Mouse (Mus musculus): Measurements from ENCODE around the gene Scnn1g. TPM values are rescaled to one million over a fixed set of nuclear protein-coding genes. Genes with fewer than 3 reads are reported as not detected.

Gene Scnn1g
- total and polyA plus RNA-seq, 3 experiments, result not detected

- TF ChIP-seq HCFC1 (IDR thresholded peaks at IDR 0.05; ENCODE audit: low read depth, low read length) (peak; percentile 99), BHLHE40 (IDR thresholded peaks at IDR 0.05; ENCODE audit: borderline replicate concordance, low read depth, low read length) (peak; percentile 92), POLR2AphosphoS2 (IDR thresholded peaks at IDR 0.05; ENCODE audit: low read length) (no peak; the same call in 1 of the 2 replicates), MAFK (IDR thresholded peaks at IDR 0.05; ENCODE audit: borderline replicate concordance, low read depth, low read length) (no peak), MYC (IDR thresholded peaks at IDR 0.05; ENCODE audit: low read depth, low read length) (peak; percentile 90), TAL1 (IDR thresholded peaks at IDR 0.05; ENCODE audit: low read length) (no peak), NELFE (IDR thresholded peaks at IDR 0.05; ENCODE audit: low read depth, low read length) (peak; percentile 81), E2F4 (IDR thresholded peaks at IDR 0.05; ENCODE audit: borderline replicate concordance, low read depth, low read length) (no peak), MAX (IDR thresholded peaks at IDR 0.05; ENCODE audit: low read length) (peak; percentile 92), CTCF (IDR thresholded peaks at IDR 0.05 in 2 of 3, conservative IDR thresholded peaks at IDR 0.05 in 1 of 3; ENCODE audit: control insufficient read depth in 1 of 3, insufficient read depth in 1 of 3, low read depth in 2 of 3, low read length in 3 of 3, poor library complexity in 1 of 3, severe bottlenecking in 1 of 3) (no peak), USF2 (IDR thresholded peaks at IDR 0.05; ENCODE audit: borderline replicate concordance in 1 of 2, insufficient read depth in 1 of 2, low read depth in 1 of 2, low read length in 2 of 2) (peak; percentile 80 to 93), GABPA (IDR thresholded peaks at IDR 0.05; ENCODE audit: low read depth, low read length) (no peak), ZMIZ1 (IDR thresholded peaks at IDR 0.05; ENCODE audit: low read depth, low read length) (no peak)
Observed at GRCm38 (mm10) chr7:121707073-121707667, 27.1 kb upstream of the Scnn1g start, which contains the start of gene Usp31 (continued).

- H3K9me3 ChIP-seq (replicated peaks; ENCODE audit: insufficient read depth, low read length), result no peaks in the 10 kb centered on the region
- no peak overlapping the region for H3K4me3 ChIP-seq (ENCODE audit: control insufficient read depth in 1 of 2, insufficient read depth in 1 of 2, low read depth in 2 of 2, low read length in 2 of 2)
- H3K4me1 ChIP-seq (ENCODE audit: control insufficient read depth in 1 of 2, insufficient read depth in 2 of 2, low read length in 2 of 2), result peaks cover 0 to 3% of the 10 kb centered on the region in 2 experiments; a peak in 1 of 4 replicates
- TF ChIP-seq ETS1 (IDR thresholded peaks at IDR 0.05; ENCODE audit: low read depth, low read length), result no peak
- no peak for TF ChIP-seq MEF2A (IDR thresholded peaks at IDR 0.05; ENCODE audit: extremely low read depth, insufficient replicate concordance, low read depth, low read length, poor library complexity, severe bottlenecking)
- TF ChIP-seq ZC3H11A (IDR thresholded peaks at IDR 0.05; ENCODE audit: low read depth, low read length), result no peak
- no peak for TF ChIP-seq ZNF384 (IDR thresholded peaks at IDR 0.05; ENCODE audit: low read depth, low read length)
- no peak for TF ChIP-seq ELF1 (IDR thresholded peaks at IDR 0.05; ENCODE audit: low read depth, low read length)
- TF ChIP-seq MAZ (IDR thresholded peaks at IDR 0.05; ENCODE audit: low read depth, low read length), result no peak
- no peak for TF ChIP-seq MYC (IDR thresholded peaks at IDR 0.05; ENCODE audit: low read depth, low read length)
- TF ChIP-seq POLR2AphosphoS5 (IDR thresholded peaks at IDR 0.05; ENCODE audit: borderline replicate concordance, low read depth, low read length), result no peak
- DNase-seq (ENCODE audit: low read depth, low spot score), result no peak
- H3K27me3 ChIP-seq (ENCODE audit: control insufficient read depth in 1 of 2, insufficient read depth in 2 of 2, low read length in 2 of 2), result peaks cover 0 to 11% of the 10 kb centered on the region in 2 experiments; a peak in 3 of 4 replicates
- H3K27ac ChIP-seq (ENCODE audit: control insufficient read depth, low read depth, low read length), result no peak overlapping the region
- no peak overlapping the region for H3K9ac ChIP-seq (ENCODE audit: control insufficient read depth, low read depth, low read length, poor library complexity, severe bottlenecking)
- H3K79me2 ChIP-seq (ENCODE audit: control insufficient read depth, insufficient read depth, low read length, poor library complexity), result peaks cover 11% of the 10 kb centered on the region
- no peaks in the 10 kb centered on the region for H3K36me3 ChIP-seq (ENCODE audit: control insufficient read depth in 1 of 2, insufficient read depth in 2 of 2, low read length in 2 of 2)
Observed at GRCm38 (mm10) chr7:121711171-121711570, 23.1 kb upstream of the Scnn1g start.
